Mouse (Mus musculus) ES-E14 (cell line): Measurements from ENCODE around the gene Efr3b.

Experiments
- HCFC1 ChIP-seq: IDR thresholded peaks from 2 replicates; pipeline ENCODE4 v1.6.1; 2012; ENCODE audit warnings: low read length, inconsistent platforms, borderline replicate concordance; ENCODE audit not compliant: insufficient read depth
- ZNF384 ChIP-seq: IDR thresholded peaks from 2 replicates; pipeline ENCODE4 v1.6.1; 2012; ENCODE audit warnings: low read depth, low read length, inconsistent platforms

DNA sequence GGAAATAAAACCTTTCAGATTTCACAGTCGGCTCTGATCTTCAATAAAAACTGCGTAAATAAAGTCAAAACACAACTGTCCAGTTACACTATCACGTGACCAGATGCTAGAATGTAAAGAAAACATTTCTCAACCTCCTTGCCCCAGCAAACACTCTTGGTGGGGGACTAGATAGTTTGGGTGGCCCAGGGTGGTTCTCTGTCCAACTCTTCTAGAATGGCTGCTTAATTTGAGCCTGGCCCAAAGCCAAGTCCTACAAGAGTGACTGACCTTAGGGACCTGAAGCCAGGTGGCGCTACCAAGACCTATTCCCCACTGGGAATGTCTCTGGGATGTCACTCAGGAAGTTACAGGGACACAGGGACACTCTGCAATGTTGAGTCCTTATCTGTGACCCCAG, 78.2 kb downstream of the Efr3b start:
- TF ChIP-seq ZNF384 (no peak), HCFC1 (no peak)
